Mouse (Mus musculus) left cerebral cortex, adult 8-10 months (tissue): ENCODE measurements at regions not wholly inside any gene's neighbourhood (a gene's known extent, or its start where the extent isn't known, plus 50 kb on each side); places are given as distances from the start of the nearest gene placed in this dataset.
"Not testable (repeated sequence)": the region's sequence is repeated elsewhere in the genome, so short reads cannot be mapped to it uniquely, and the experiment has no call there.

ENCODE experiments used
- DNase-seq, 2 experiments: peaks; one replicate each; pipeline ENCODE4 v3.0.0; 2022; ENCODE audit warnings: low spot score in 2 of 2

- DNase-seq = not testable (repeated sequence)
These were observed 793.1 kb downstream of the Dad1 start for GRCm38 (mm10) chr14:53460790-53461189.

GRCm38 (mm10) chr14:53454001-53454400 lies 799.9 kb downstream of the Dad1 start:
- no peak for DNase-seq

- not testable (repeated sequence) for DNase-seq
These were observed 814.3 kb downstream of the Dad1 start for GRCm38 (mm10) chr14:53439643-53440042.

- not testable (repeated sequence) for DNase-seq
These were observed 823.8 kb downstream of the Dad1 start for GRCm38 (mm10) chr14:53430130-53430529.

- not testable (repeated sequence) for DNase-seq
These were observed 825.5 kb downstream of the Dad1 start for GRCm38 (mm10) chr14:53428447-53428846.

GRCm38 (mm10) chr14:53427636-53428035 lies 826.3 kb downstream of the Dad1 start:
- not testable (repeated sequence) for DNase-seq

GRCm38 (mm10) chr14:53416955-53417354 lies 836.9 kb downstream of the Dad1 start:
- not testable (repeated sequence) for DNase-seq

- DNase-seq = not testable (repeated sequence)
These were observed 846.2 kb downstream of the Dad1 start for GRCm38 (mm10) chr14:53407500-53408227.

GRCm38 (mm10) chr14:53390307-53390706 lies 863.6 kb downstream of the Dad1 start:
- DNase-seq = not testable (repeated sequence)

GRCm38 (mm10) chr14:53374591-53374990 lies 879.0 kb upstream of the Olfr1507 start:
- not testable (repeated sequence) for DNase-seq

- DNase-seq = not testable (repeated sequence)
These were observed 878.4 kb upstream of the Olfr1507 start for GRCm38 (mm10) chr14:53373777-53374468.

GRCm38 (mm10) chr14:53369776-53370175 lies 874.2 kb upstream of the Olfr1507 start:
- no peak for DNase-seq

- not testable (repeated sequence) for DNase-seq
These were observed 871.9 kb upstream of the Olfr1507 start for GRCm38 (mm10) chr14:53367420-53367819.

- not testable (repeated sequence) for DNase-seq
These were observed 868.4 kb upstream of the Olfr1507 start for GRCm38 (mm10) chr14:53363995-53364394.

GRCm38 (mm10) chr14:53362054-53362453 lies 866.5 kb upstream of the Olfr1507 start:
- DNase-seq = not testable (repeated sequence)

- not testable (repeated sequence) for DNase-seq
These were observed 861.9 kb upstream of the Olfr1507 start for GRCm38 (mm10) chr14:53357498-53357897.

GRCm38 (mm10) chr14:53356783-53357182 lies 861.2 kb upstream of the Olfr1507 start:
- not testable (repeated sequence) for DNase-seq

- not testable (repeated sequence) for DNase-seq
These were observed 855.9 kb upstream of the Olfr1507 start for GRCm38 (mm10) chr14:53351457-53351856.

- DNase-seq = not testable (repeated sequence)
These were observed 855.2 kb upstream of the Olfr1507 start for GRCm38 (mm10) chr14:53350780-53351179.

- not testable (repeated sequence) for DNase-seq
These were observed 853.6 kb upstream of the Olfr1507 start for GRCm38 (mm10) chr14:53349111-53349510.

- DNase-seq = not testable (repeated sequence)
These were observed 850.0 kb upstream of the Olfr1507 start for GRCm38 (mm10) chr14:53345568-53345967.

- not testable (repeated sequence) for DNase-seq
These were observed 848.3 kb upstream of the Olfr1507 start for GRCm38 (mm10) chr14:53343849-53344248.
